Mouse (Mus musculus): ENCODE results near the gene Defb26. TPM values are rescaled to one million over a fixed set of nuclear protein-coding genes. Genes with fewer than 3 reads are reported as not detected.
A peak's percentile ranks its signal among the peaks of the same experiment; 100 is the strongest.

Gene Defb26
- polyA plus RNA-seq (2016; fragmentation: Nextera tagmentation; extraction: Ambion mirVana), result not detected in 2 replicates

GRCm38 (mm10) chr2:152511592-152511991, at the start of gene Defb26:
Gene Defb26 (minus strand): TSS chr2:152511692.
- Histone ChIP-seq H3K9me3 (replicated peaks) (no peaks in the 10 kb centered on the region), H3K27ac (ENCODE audit: poor library complexity, severe bottlenecking) (no peak within 1 kb of the TSS), H3K27me3 (replicated peaks) (no peaks in the 10 kb centered on the region), H3K4me2 (no peak within 1 kb of the TSS), H3K9ac (no peak within 1 kb of the TSS), H3K4me3 (no peak within 1 kb of the TSS), H3K4me1 (replicated peaks) (no peaks in the 10 kb centered on the region), H3K36me3 (no peaks in the 10 kb centered on the region)
- WGBS, result 82% methylated on average over 1 of the region's 1 CpGs
- no peak for ATAC-seq (ENCODE audit: insufficient number of reproducible peaks, low FRiP score)

GRCm38 (mm10) chr2:152556655-152557054, 45.2 kb upstream of the Defb26 start:
- 81% methylated on average over 7 of the region's 7 CpGs for WGBS
- H3K4me1 ChIP-seq (replicated peaks), result no peaks in the 10 kb centered on the region
- H3K36me3 ChIP-seq, result no peaks in the 10 kb centered on the region
- no peaks in the 10 kb centered on the region for H3K27me3 ChIP-seq (replicated peaks)
- ATAC-seq (ENCODE audit: insufficient number of reproducible peaks, low FRiP score), result no peak
- H3K9ac ChIP-seq, result no peak overlapping the region
- no peak overlapping the region for H3K4me3 ChIP-seq
- H3K4me2 ChIP-seq, result no peak overlapping the region
- H3K27ac ChIP-seq (ENCODE audit: poor library complexity, severe bottlenecking), result no peak overlapping the region
- H3K9me3 ChIP-seq (replicated peaks), result no peaks in the 10 kb centered on the region

GRCm38 (mm10) chr2:152553774-152554423, 42.4 kb upstream of the Defb26 start:
- no peaks in the 10 kb centered on the region for H3K4me1 ChIP-seq (replicated peaks)
- H3K9ac ChIP-seq, result no peak overlapping the region
- WGBS, result 11% methylated on average over 16 of the region's 16 CpGs
- no peaks in the 10 kb centered on the region for H3K36me3 ChIP-seq
- H3K4me2 ChIP-seq, result peak overlapping the region; percentile 44
- no peaks in the 10 kb centered on the region for H3K9me3 ChIP-seq (replicated peaks)
- H3K4me3 ChIP-seq, result no peak overlapping the region
- ATAC-seq (ENCODE audit: insufficient number of reproducible peaks, low FRiP score), result no peak
- H3K27me3 ChIP-seq (replicated peaks), result no peaks in the 10 kb centered on the region
- H3K27ac ChIP-seq (ENCODE audit: poor library complexity, severe bottlenecking), result no peak overlapping the region

- WGBS, result 74% methylated on average over 5 of the region's 5 CpGs
- Histone ChIP-seq H3K9me3 (replicated peaks) (no peaks in the 10 kb centered on the region), H3K9ac (no peak overlapping the region), H3K36me3 (no peaks in the 10 kb centered on the region), H3K4me1 (replicated peaks) (0 out of 2 replicates have a peak, but pooled peaks cover 3% of the 10 kb centered on the region), H3K27ac (ENCODE audit: poor library complexity, severe bottlenecking) (no peak overlapping the region), H3K27me3 (replicated peaks) (no peaks in the 10 kb centered on the region), H3K4me3 (no peak overlapping the region), H3K4me2 (no peak overlapping the region)
- ATAC-seq (ENCODE audit: insufficient number of reproducible peaks, low FRiP score), result no peak
Observed at GRCm38 (mm10) chr2:152548124-152548523, 36.6 kb upstream of the Defb26 start.

GRCm38 (mm10) chr2:152544691-152545090, 33.2 kb upstream of the Defb26 start:
- H3K36me3 ChIP-seq, result no peaks in the 10 kb centered on the region
- WGBS, result 31% methylated on average over 4 of the region's 4 CpGs

GRCm38 (mm10) chr2:152543478-152543877, 32.0 kb upstream of the Defb26 start:
- no peak for ATAC-seq (ENCODE audit: insufficient number of reproducible peaks, low FRiP score)
- H3K9me3 ChIP-seq (replicated peaks), result peaks cover 4% of the 10 kb centered on the region
- no peaks in the 10 kb centered on the region for H3K27me3 ChIP-seq (replicated peaks)
- 58% methylated on average over 4 of the region's 4 CpGs for WGBS
- H3K4me1 ChIP-seq (replicated peaks), result 0 out of 2 replicates have a peak, but pooled peaks cover 3% of the 10 kb centered on the region
- H3K27ac ChIP-seq (ENCODE audit: poor library complexity, severe bottlenecking), result no peak overlapping the region
- no peaks in the 10 kb centered on the region for H3K36me3 ChIP-seq
- no peak overlapping the region for H3K4me3 ChIP-seq
- H3K4me2 ChIP-seq, result no peak overlapping the region
- no peak overlapping the region for H3K9ac ChIP-seq

More at GRCm38 (mm10) chr2:152544691-152545090, 33.2 kb upstream of the Defb26 start:
- H3K27ac ChIP-seq (ENCODE audit: poor library complexity, severe bottlenecking), result no peak overlapping the region
- no peak overlapping the region for H3K4me2 ChIP-seq
- no peak overlapping the region for H3K4me3 ChIP-seq
- H3K9ac ChIP-seq, result no peak overlapping the region
- no peaks in the 10 kb centered on the region for H3K27me3 ChIP-seq (replicated peaks)
- peak; percentile 33; the same call in 1 of the 2 replicates for ATAC-seq (ENCODE audit: insufficient number of reproducible peaks, low FRiP score)
- 0 out of 2 replicates have a peak, but pooled peaks cover 3% of the 10 kb centered on the region for H3K4me1 ChIP-seq (replicated peaks)
- peaks cover 4% of the 10 kb centered on the region for H3K9me3 ChIP-seq (replicated peaks)

GRCm38 (mm10) chr2:152542897-152543296, 31.4 kb upstream of the Defb26 start:
- WGBS, result 74% methylated on average over 2 of the region's 2 CpGs
- Histone ChIP-seq H3K4me3 (no peak overlapping the region), H3K27ac (ENCODE audit: poor library complexity, severe bottlenecking) (no peak overlapping the region), H3K9me3 (replicated peaks) (peaks cover 4% of the 10 kb centered on the region), H3K36me3 (no peaks in the 10 kb centered on the region), H3K4me1 (replicated peaks) (0 out of 2 replicates have a peak, but pooled peaks cover 3% of the 10 kb centered on the region), H3K4me2 (no peak overlapping the region), H3K27me3 (replicated peaks) (no peaks in the 10 kb centered on the region), H3K9ac (no peak overlapping the region)
- ATAC-seq (ENCODE audit: insufficient number of reproducible peaks, low FRiP score), result no peak

- WGBS, result 78% methylated on average over 9 of the region's 9 CpGs
- Histone ChIP-seq H3K4me3 (no peak overlapping the region), H3K4me2 (no peak overlapping the region), H3K4me1 (replicated peaks) (0 out of 2 replicates have a peak, but pooled peaks cover 3% of the 10 kb centered on the region), H3K27me3 (replicated peaks) (no peaks in the 10 kb centered on the region), H3K9ac (no peak overlapping the region), H3K27ac (ENCODE audit: poor library complexity, severe bottlenecking) (no peak overlapping the region), H3K36me3 (no peaks in the 10 kb centered on the region), H3K9me3 (replicated peaks) (peaks cover 4% of the 10 kb centered on the region)
- ATAC-seq (ENCODE audit: insufficient number of reproducible peaks, low FRiP score), result no peak
Observed at GRCm38 (mm10) chr2:152541979-152542378, 30.5 kb upstream of the Defb26 start.

GRCm38 (mm10) chr2:152539944-152540710, 28.6 kb upstream of the Defb26 start, which contains the start of gene Defb29:
Gene Defb29 (minus strand): TSS chr2:152540098.
- no peaks in the 10 kb centered on the region for H3K27me3 ChIP-seq (replicated peaks)
- no peak within 1 kb of the TSS for H3K9ac ChIP-seq
- ATAC-seq (ENCODE audit: insufficient number of reproducible peaks, low FRiP score), result no peak
- no peak within 1 kb of the TSS for H3K4me3 ChIP-seq
- peaks cover 4% of the 10 kb centered on the region for H3K9me3 ChIP-seq (replicated peaks)
- 0 out of 2 replicates have a peak, but pooled peaks cover 3% of the 10 kb centered on the region for H3K4me1 ChIP-seq (replicated peaks)
- no peaks in the 10 kb centered on the region for H3K36me3 ChIP-seq
- H3K4me2 ChIP-seq, result no peak within 1 kb of the TSS
- 51% methylated on average over 13 of the region's 13 CpGs for WGBS
- H3K27ac ChIP-seq (ENCODE audit: poor library complexity, severe bottlenecking), result no peak within 1 kb of the TSS

GRCm38 (mm10) chr2:152517981-152518380, 6.5 kb upstream of the Defb26 start, which contains the start of gene Defb28:
Gene Defb28 (plus strand): TSS chr2:152518255.
- no peaks in the 10 kb centered on the region for H3K36me3 ChIP-seq
- no peak within 1 kb of the TSS for H3K9ac ChIP-seq
- H3K4me2 ChIP-seq, result no peak within 1 kb of the TSS
- 60% methylated on average over 4 of the region's 4 CpGs for WGBS
- no peaks in the 10 kb centered on the region for H3K4me1 ChIP-seq (replicated peaks)
- ATAC-seq (ENCODE audit: insufficient number of reproducible peaks, low FRiP score), result no peak
- no peak within 1 kb of the TSS for H3K4me3 ChIP-seq
- H3K27me3 ChIP-seq (replicated peaks), result 0 out of 2 replicates have a peak, but pooled peaks cover 3% of the 10 kb centered on the region
- H3K9me3 ChIP-seq (replicated peaks), result no peaks in the 10 kb centered on the region
- H3K27ac ChIP-seq (ENCODE audit: poor library complexity, severe bottlenecking), result no peak within 1 kb of the TSS

- H3K27ac ChIP-seq (ENCODE audit: poor library complexity, severe bottlenecking), result no peak overlapping the region
- H3K36me3 ChIP-seq, result no peaks in the 10 kb centered on the region
- H3K27me3 ChIP-seq (replicated peaks), result 0 out of 2 replicates have a peak, but pooled peaks cover 3% of the 10 kb centered on the region
- 73% methylated on average over 4 of the region's 4 CpGs for WGBS
- no peaks in the 10 kb centered on the region for H3K9me3 ChIP-seq (replicated peaks)
- no peak overlapping the region for H3K4me2 ChIP-seq
- H3K4me3 ChIP-seq, result no peak overlapping the region
- H3K9ac ChIP-seq, result no peak overlapping the region
- no peak for ATAC-seq (ENCODE audit: insufficient number of reproducible peaks, low FRiP score)
- no peaks in the 10 kb centered on the region for H3K4me1 ChIP-seq (replicated peaks)
Observed at GRCm38 (mm10) chr2:152516084-152516483, 4.6 kb upstream of the Defb26 start.

All from heart, embryonic 12.5 days (tissue).